Mouse (Mus musculus): Measurements from ENCODE around the gene Rgs9. TPM values are rescaled to one million over a fixed set of nuclear protein-coding genes. Genes with fewer than 3 reads are reported as not detected.

Gene Rgs9
- polyA plus RNA-seq, 1 experiment from 2014 or later, result 1.5 TPM

DNA sequence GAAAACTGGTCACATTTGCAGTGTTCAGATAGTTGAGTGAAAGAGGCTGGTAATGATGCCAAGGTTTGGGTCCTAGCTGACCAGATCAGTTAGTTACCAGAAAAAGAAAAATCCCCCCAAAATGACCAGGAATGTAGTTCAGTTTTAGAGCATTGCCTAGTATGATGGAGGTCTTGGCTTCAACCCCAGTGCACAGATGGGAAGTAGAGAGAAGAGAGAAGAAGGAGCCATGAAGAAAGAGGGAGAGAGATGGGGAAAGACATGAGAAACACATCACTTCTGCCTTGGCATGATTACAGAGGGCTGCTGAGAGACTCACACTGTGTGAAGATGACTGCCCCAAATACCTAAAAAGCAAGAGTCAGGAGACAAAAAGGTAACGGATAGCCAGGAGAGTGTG, 13.1 kb downstream of the Rgs9 start:
- ATAC-seq (ENCODE audit: low read depth), result no peak
- Histone ChIP-seq H3K27me3 (ENCODE audit: control insufficient read depth, insufficient read depth, low read depth, low read length) (no peaks in the 10 kb centered on the region), H3K27ac (ENCODE audit: low read length) (no peak overlapping the region), H3K9ac (ENCODE audit: low read length) (no peak overlapping the region), H3K4me2 (ENCODE audit: low read depth, low read length) (no peak overlapping the region), H3K4me1 (replicated peaks; ENCODE audit: control insufficient read depth, insufficient read depth, low read length) (no peaks in the 10 kb centered on the region), H3K9me3 (ENCODE audit: control insufficient read depth, low read length) (peaks cover 3% of the 10 kb centered on the region; the same call in 1 of the 2 replicates), H3K36me3 (ENCODE audit: control insufficient read depth, insufficient read depth, low read length) (no peaks in the 10 kb centered on the region), H3K4me3 (ENCODE audit: low read length) (no peak overlapping the region)
- WGBS, result 70% methylated on average over 1 of the region's 1 CpGs

DNA sequence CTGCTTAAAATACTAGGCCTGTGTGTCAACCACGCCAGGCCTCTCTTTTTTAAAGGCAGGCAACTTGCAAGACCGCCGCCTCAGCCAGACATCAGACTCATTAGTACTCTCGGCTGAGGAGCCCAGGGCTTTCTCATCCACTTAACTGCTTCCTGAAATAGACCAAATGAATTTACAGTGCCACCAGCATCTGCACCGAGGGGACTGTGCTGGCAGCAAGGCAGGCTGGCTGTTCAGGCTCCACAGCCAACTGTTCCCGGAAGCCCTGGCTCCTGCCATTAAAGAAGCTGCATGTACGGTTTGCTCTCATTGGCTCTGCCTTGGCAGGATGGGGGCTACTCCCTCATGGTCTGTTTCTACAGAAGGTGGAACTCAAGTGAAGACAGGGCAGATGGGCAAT, 19.7 kb downstream of the Rgs9 start:
- Histone ChIP-seq H3K4me3 (ENCODE audit: low read length) (no peak overlapping the region), H3K36me3 (ENCODE audit: control insufficient read depth, insufficient read depth, low read length) (no peaks in the 10 kb centered on the region), H3K4me1 (replicated peaks; ENCODE audit: control insufficient read depth, insufficient read depth, low read length) (no peaks in the 10 kb centered on the region), H3K9ac (ENCODE audit: low read length) (no peak overlapping the region), H3K9me3 (ENCODE audit: control insufficient read depth, low read length) (peaks cover 3% of the 10 kb centered on the region; the same call in 1 of the 2 replicates), H3K4me2 (ENCODE audit: low read depth, low read length) (no peak overlapping the region), H3K27ac (ENCODE audit: low read length) (no peak overlapping the region), H3K27me3 (ENCODE audit: control insufficient read depth, insufficient read depth, low read depth, low read length) (no peaks in the 10 kb centered on the region)
- WGBS, result 62% methylated on average over 7 of the region's 7 CpGs
- no peak for ATAC-seq (ENCODE audit: low read depth)

DNA sequence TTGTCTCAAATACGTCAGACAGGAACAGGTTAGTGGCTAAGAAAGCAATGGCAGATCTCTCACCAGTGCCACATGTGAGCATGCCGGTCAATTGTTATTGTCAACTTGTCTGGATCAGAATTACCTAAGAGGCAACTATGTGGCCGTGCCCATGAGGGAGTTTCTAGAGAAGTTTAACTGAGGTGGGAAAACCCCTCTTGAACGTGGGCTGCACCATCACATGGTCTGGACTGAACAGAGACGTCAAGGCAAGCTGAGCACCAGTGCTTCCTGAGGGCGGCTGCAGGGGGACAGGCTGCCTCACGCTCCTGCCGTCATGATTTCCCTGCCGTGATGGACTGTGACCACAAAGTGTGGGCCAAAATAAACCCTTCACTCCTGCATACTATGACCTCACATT, 26.5 kb downstream of the Rgs9 start:
- no peak overlapping the region for H3K4me2 ChIP-seq (ENCODE audit: low read depth, low read length)
- H3K9ac ChIP-seq (ENCODE audit: low read length), result no peak overlapping the region
- no peaks in the 10 kb centered on the region for H3K36me3 ChIP-seq (ENCODE audit: control insufficient read depth, insufficient read depth, low read length)
- no peak overlapping the region for H3K27ac ChIP-seq (ENCODE audit: low read length)
- H3K27me3 ChIP-seq (ENCODE audit: control insufficient read depth, insufficient read depth, low read depth, low read length), result no peaks in the 10 kb centered on the region
- WGBS, result 80% methylated on average over 9 of the region's 9 CpGs
- ATAC-seq (ENCODE audit: low read depth), result no peak
- no peak overlapping the region for H3K4me3 ChIP-seq (ENCODE audit: low read length)
- no peaks in the 10 kb centered on the region for H3K4me1 ChIP-seq (replicated peaks; ENCODE audit: control insufficient read depth, insufficient read depth, low read length)
- no peaks in the 10 kb centered on the region for H3K9me3 ChIP-seq (ENCODE audit: control insufficient read depth, low read length)

DNA sequence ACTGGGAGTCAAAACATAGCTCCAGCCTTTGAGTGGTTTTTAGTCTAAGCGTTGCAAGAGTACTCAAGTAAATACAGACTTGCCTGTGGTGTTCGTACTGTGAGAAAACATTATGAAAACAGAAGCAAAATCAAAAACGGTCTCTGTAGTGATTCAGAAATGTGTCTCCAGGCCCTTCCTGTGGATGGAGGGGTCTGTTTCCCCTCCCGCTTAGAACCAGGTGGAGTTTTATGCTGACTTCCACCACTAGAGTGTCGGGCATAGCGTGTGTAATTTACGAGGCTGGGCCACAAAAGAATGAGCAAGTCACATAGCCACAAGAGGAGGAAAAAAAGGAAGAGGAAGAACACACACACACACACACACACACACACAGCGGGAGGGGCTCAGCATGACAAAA, 27.6 kb downstream of the Rgs9 start:
- no peak overlapping the region for H3K27ac ChIP-seq (ENCODE audit: low read length)
- no peaks in the 10 kb centered on the region for H3K9me3 ChIP-seq (ENCODE audit: control insufficient read depth, low read length)
- no peaks in the 10 kb centered on the region for H3K27me3 ChIP-seq (ENCODE audit: control insufficient read depth, insufficient read depth, low read depth, low read length)
- no peak overlapping the region for H3K4me2 ChIP-seq (ENCODE audit: low read depth, low read length)
- no peak overlapping the region for H3K4me3 ChIP-seq (ENCODE audit: low read length)
- no peaks in the 10 kb centered on the region for H3K4me1 ChIP-seq (replicated peaks; ENCODE audit: control insufficient read depth, insufficient read depth, low read length)
- H3K36me3 ChIP-seq (ENCODE audit: control insufficient read depth, insufficient read depth, low read length), result no peaks in the 10 kb centered on the region
- WGBS, result 60% methylated on average over 8 of the region's 8 CpGs
- no peak for ATAC-seq (ENCODE audit: low read depth)
- H3K9ac ChIP-seq (ENCODE audit: low read length), result no peak overlapping the region

DNA sequence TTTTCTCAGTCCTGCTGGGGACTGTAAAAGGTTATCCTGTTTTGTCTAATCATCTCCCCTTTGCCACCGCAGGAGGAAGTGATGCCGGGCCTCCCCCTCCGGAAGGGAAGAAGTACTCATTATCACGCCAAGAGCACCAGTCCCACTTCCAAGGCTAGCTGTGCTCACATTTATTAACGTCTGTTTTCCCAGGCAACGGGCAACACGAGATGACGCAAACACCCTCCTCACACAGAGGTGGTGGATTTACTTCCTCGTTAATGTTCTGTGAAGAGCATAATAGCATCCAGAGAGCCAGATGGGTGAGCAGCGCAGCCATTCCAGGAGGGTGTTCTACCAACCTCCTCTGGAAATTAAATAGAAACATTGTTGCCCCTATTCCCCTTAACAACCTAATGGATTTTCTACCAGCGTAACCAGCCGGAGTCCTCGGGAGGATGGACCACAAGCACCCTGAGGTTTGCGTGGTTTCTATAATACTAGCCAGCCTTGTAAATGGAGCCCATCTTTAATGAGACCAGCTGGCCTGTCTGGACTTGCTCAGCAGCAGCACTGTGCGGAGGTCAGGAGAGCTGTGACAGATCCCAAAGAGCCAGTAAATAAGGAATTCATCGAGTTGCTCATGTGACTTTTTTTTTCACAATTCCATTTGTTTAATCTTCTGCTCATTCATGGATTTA, 28.1 kb downstream of the Rgs9 start:
- no peaks in the 10 kb centered on the region for H3K36me3 ChIP-seq (ENCODE audit: control insufficient read depth, insufficient read depth, low read length)
- H3K27ac ChIP-seq (ENCODE audit: low read length), result no peak overlapping the region
- no peaks in the 10 kb centered on the region for H3K4me1 ChIP-seq (replicated peaks; ENCODE audit: control insufficient read depth, insufficient read depth, low read length)
- H3K9me3 ChIP-seq (ENCODE audit: control insufficient read depth, low read length), result no peaks in the 10 kb centered on the region
- H3K4me3 ChIP-seq (ENCODE audit: low read length), result no peak overlapping the region
- no peaks in the 10 kb centered on the region for H3K27me3 ChIP-seq (ENCODE audit: control insufficient read depth, insufficient read depth, low read depth, low read length)
- WGBS, result 66% methylated on average over 16 of the region's 16 CpGs
- no peak overlapping the region for H3K9ac ChIP-seq (ENCODE audit: low read length)
- no peak for ATAC-seq (ENCODE audit: low read depth)
- no peak overlapping the region for H3K4me2 ChIP-seq (ENCODE audit: low read depth, low read length)

DNA sequence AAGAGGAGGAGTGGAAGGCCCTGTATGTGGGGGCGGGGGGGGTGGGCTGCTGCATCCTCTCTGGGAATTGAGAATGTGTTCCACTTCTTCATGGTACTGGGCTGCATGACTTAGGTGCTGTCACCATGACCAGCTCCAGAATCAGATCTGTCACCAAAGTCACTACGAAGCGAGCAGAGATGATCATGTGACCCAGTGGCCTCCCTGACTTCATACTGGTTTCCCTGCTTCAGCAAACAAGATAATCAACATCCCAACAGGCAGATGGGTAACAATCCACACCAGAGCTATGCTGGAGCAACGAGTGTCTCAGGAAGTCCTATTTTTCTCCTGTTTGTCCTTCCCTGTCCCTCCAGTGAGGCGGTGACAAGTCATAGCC, 28.7 kb downstream of the Rgs9 start:
- H3K4me2 ChIP-seq (ENCODE audit: low read depth, low read length), result no peak overlapping the region
- H3K4me1 ChIP-seq (replicated peaks; ENCODE audit: control insufficient read depth, insufficient read depth, low read length), result no peaks in the 10 kb centered on the region
- ATAC-seq (ENCODE audit: low read depth), result no peak
- WGBS, result 66% methylated on average over 5 of the region's 5 CpGs
- no peaks in the 10 kb centered on the region for H3K27me3 ChIP-seq (ENCODE audit: control insufficient read depth, insufficient read depth, low read depth, low read length)
- no peak overlapping the region for H3K9ac ChIP-seq (ENCODE audit: low read length)
- H3K9me3 ChIP-seq (ENCODE audit: control insufficient read depth, low read length), result no peaks in the 10 kb centered on the region
- no peaks in the 10 kb centered on the region for H3K36me3 ChIP-seq (ENCODE audit: control insufficient read depth, insufficient read depth, low read length)
- no peak overlapping the region for H3K27ac ChIP-seq (ENCODE audit: low read length)
- H3K4me3 ChIP-seq (ENCODE audit: low read length), result no peak overlapping the region

DNA sequence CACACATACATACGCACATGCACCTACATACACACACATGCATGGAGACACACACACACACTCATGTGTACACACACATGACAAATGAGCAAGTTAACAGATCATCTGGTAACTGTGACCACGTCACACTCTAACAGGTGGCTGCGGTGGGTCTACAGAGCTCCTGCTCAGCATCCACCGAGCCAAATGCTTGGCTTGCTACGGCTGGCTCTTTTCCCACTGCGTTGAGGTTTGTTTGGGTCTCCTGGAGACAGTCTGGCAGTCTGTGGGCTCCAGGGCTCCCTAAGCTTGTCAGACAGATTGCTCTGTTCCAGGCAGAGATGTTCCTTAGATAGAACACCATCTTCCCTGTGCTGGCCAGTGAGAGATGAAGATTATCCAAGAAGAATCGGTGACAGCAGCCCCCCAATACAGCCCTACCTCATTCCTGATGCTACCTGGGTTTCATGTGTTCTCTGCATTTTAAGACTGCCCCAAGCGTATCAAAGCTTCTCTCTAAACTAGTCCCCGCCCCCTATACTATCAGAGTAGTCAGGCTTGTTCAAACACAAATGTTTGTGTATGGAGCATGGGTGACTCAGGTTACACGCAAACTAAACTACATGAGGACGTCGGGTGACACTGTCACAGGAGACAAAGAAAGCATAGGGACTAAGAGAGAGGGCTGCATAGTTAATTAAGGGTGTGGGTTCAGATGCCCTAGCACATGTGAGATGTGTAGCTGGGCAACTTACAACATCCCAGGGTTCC, 31.6 kb downstream of the Rgs9 start:
- H3K9ac ChIP-seq (ENCODE audit: low read length), result no peak overlapping the region
- H3K4me3 ChIP-seq (ENCODE audit: low read length), result no peak overlapping the region
- no peaks in the 10 kb centered on the region for H3K27me3 ChIP-seq (ENCODE audit: control insufficient read depth, insufficient read depth, low read depth, low read length)
- 54% methylated on average over 12 of the region's 12 CpGs for WGBS
- H3K36me3 ChIP-seq (ENCODE audit: control insufficient read depth, insufficient read depth, low read length), result no peaks in the 10 kb centered on the region
- H3K4me1 ChIP-seq (replicated peaks; ENCODE audit: control insufficient read depth, insufficient read depth, low read length), result no peaks in the 10 kb centered on the region
- H3K9me3 ChIP-seq (ENCODE audit: control insufficient read depth, low read length), result no peaks in the 10 kb centered on the region
- H3K4me2 ChIP-seq (ENCODE audit: low read depth, low read length), result no peak overlapping the region
- no peak overlapping the region for H3K27ac ChIP-seq (ENCODE audit: low read length)
- no peak for ATAC-seq (ENCODE audit: low read depth)

DNA sequence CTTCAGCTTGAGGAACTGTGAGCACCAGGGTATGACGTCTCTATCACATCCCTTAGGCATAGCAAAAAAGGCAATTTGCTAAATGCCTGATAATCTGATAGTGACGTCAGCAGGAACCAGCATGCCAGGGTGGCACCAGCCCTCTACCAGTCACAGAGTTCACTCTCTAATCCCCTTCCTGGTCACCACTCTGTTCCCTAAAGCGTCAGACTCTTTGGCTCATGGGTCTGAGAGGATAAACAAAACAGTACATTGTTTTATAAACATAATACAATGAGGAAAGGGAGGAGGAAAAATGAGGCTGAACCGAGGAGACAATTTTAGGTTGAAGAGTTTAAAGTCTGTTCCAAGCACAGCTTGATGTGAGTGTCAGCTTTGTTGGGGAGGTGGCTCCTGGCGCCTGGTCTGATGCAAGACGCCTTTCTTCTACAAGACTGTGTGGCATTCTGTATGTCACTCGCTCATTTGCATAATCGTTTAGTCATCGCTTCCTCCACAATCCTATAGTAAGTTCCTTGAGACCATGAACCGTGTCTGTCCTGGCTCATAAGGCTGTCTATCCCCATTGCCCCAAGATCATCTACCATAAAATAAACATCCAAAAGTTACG, 33.7 kb downstream of the Rgs9 start:
- H3K27ac ChIP-seq (ENCODE audit: low read length), result no peak overlapping the region
- H3K9me3 ChIP-seq (ENCODE audit: control insufficient read depth, low read length), result no peaks in the 10 kb centered on the region
- H3K36me3 ChIP-seq (ENCODE audit: control insufficient read depth, insufficient read depth, low read length), result no peaks in the 10 kb centered on the region
- H3K4me2 ChIP-seq (ENCODE audit: low read depth, low read length), result no peak overlapping the region
- H3K27me3 ChIP-seq (ENCODE audit: control insufficient read depth, insufficient read depth, low read depth, low read length), result no peaks in the 10 kb centered on the region
- WGBS, result 56% methylated on average over 11 of the region's 11 CpGs
- H3K9ac ChIP-seq (ENCODE audit: low read length), result no peak overlapping the region
- no peak for ATAC-seq (ENCODE audit: low read depth)
- no peaks in the 10 kb centered on the region for H3K4me1 ChIP-seq (replicated peaks; ENCODE audit: control insufficient read depth, insufficient read depth, low read length)
- H3K4me3 ChIP-seq (ENCODE audit: low read length), result no peak overlapping the region

DNA sequence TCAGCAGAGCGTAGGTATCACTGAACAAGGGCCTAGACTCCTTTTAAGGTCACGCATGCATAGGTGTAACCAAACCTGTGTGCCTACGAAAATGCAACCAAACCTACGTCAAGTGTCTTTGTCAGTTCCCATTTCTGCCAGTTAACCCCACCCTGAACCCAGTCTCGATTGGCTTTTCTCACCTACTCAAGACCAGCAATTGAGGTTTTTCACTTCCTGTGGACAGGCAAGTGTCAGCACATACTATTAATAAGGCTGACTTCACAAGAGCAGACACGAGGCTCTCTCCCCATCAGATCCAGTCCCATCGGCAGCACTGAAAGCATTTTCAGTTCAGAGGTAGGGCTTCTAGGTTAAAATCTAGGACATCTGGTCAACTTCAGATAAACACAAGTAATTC, 37.4 kb downstream of the Rgs9 start:
- no peaks in the 10 kb centered on the region for H3K27me3 ChIP-seq (ENCODE audit: control insufficient read depth, insufficient read depth, low read depth, low read length)
- no peak overlapping the region for H3K9ac ChIP-seq (ENCODE audit: low read length)
- no peaks in the 10 kb centered on the region for H3K4me1 ChIP-seq (replicated peaks; ENCODE audit: control insufficient read depth, insufficient read depth, low read length)
- H3K27ac ChIP-seq (ENCODE audit: low read length), result no peak overlapping the region
- ATAC-seq (ENCODE audit: low read depth), result no peak
- H3K9me3 ChIP-seq (ENCODE audit: control insufficient read depth, low read length), result no peaks in the 10 kb centered on the region
- H3K4me3 ChIP-seq (ENCODE audit: low read length), result no peak overlapping the region
- WGBS, result 78% methylated on average over 7 of the region's 7 CpGs
- H3K36me3 ChIP-seq (ENCODE audit: control insufficient read depth, insufficient read depth, low read length), result no peaks in the 10 kb centered on the region
- H3K4me2 ChIP-seq (ENCODE audit: low read depth, low read length), result no peak overlapping the region
